Mouse (Mus musculus) embryonic fibroblast, embryonic 13.5 days (primary cell): ENCODE data around the gene Apc2.
A peak's percentile ranks its signal among the peaks of the same experiment; 100 is the strongest.

Source experiments
- CTCF ChIP-seq: IDR thresholded peaks from 2 replicates; pipeline ENCODE4 v1.5.1; 2011; ENCODE audit warnings: mild to moderate bottlenecking, control low read depth, low read length, moderate library complexity, borderline replicate concordance; ENCODE audit not compliant: insufficient read depth
- POLR2A ChIP-seq: IDR thresholded peaks from 2 replicates; pipeline ENCODE4 v1.6.1; 2011; ENCODE audit warnings: low read depth, mild to moderate bottlenecking, control low read depth, low read length, moderate library complexity

- TF ChIP-seq CTCF (no peak), POLR2A (peak; percentile 36; the same call in 1 of the 2 replicates)
Measured at GRCm38 (mm10) chr10:80330084-80330483, 34.3 kb downstream of the Apc2 start.
